Mouse (Mus musculus) urinary bladder, adult 18-20 months (tissue): ENCODE measurements around the gene Nfil3.

Experiments
- DNase-seq, 2 experiments: peaks; one replicate each; pipeline ENCODE4 v3.0.0; 2022; ENCODE audit warnings: low spot score in 2 of 2, mixed read lengths in 2 of 2

The Nfil3 gene

GRCm38 (mm10) chr13:52982703-52983102 is 1.8 kb upstream of the Nfil3 start:
- peak; percentile 73 to 83 for DNase-seq

- peak; percentile 29 to 73 for DNase-seq
Measured at GRCm38 (mm10) chr13:52981441-52982281, 788 bp upstream of the Nfil3 start.

GRCm38 (mm10) chr13:52980211-52980950 is 492 bp downstream of the Nfil3 start:
- DNase-seq, result peak; percentile 62 to 84

- no peak for DNase-seq
Measured at GRCm38 (mm10) chr13:52979331-52980051, 1.4 kb downstream of the Nfil3 start.

- DNase-seq, result peak; percentile 22 to 45
Measured at GRCm38 (mm10) chr13:52978321-52978981, 2.4 kb downstream of the Nfil3 start.

- DNase-seq, result no peak
Measured at GRCm38 (mm10) chr13:52977757-52978156, 3.1 kb downstream of the Nfil3 start.

GRCm38 (mm10) chr13:52977221-52977609 is 3.7 kb downstream of the Nfil3 start:
- DNase-seq, result no peak

GRCm38 (mm10) chr13:52976510-52977220 is 4.2 kb downstream of the Nfil3 start:
- peak in 1 of 2 experiments; percentile 49 for DNase-seq

GRCm38 (mm10) chr13:52976130-52976509 is 4.8 kb downstream of the Nfil3 start:
- no peak for DNase-seq

- DNase-seq, result no peak
Measured at GRCm38 (mm10) chr13:52974676-52975075, 6.2 kb downstream of the Nfil3 start.

GRCm38 (mm10) chr13:52973427-52973826 is 7.4 kb downstream of the Nfil3 start:
- DNase-seq, result no peak

- DNase-seq, result no peak
Measured at GRCm38 (mm10) chr13:52972626-52973025, 8.2 kb downstream of the Nfil3 start.

- DNase-seq, result no peak
Measured at GRCm38 (mm10) chr13:52970876-52971275, 10.0 kb downstream of the Nfil3 start.

GRCm38 (mm10) chr13:52962922-52963321 is 18.0 kb downstream of the Nfil3 start:
- no peak for DNase-seq

- DNase-seq, result no peak
Measured at GRCm38 (mm10) chr13:52962361-52962760, 18.5 kb downstream of the Nfil3 start.

GRCm38 (mm10) chr13:52953779-52954553 is 26.9 kb downstream of the Nfil3 start:
- no peak for DNase-seq

GRCm38 (mm10) chr13:52949211-52949610 is 31.7 kb downstream of the Nfil3 start:
- no peak for DNase-seq

GRCm38 (mm10) chr13:52947545-52947944 is 33.3 kb downstream of the Nfil3 start:
- no peak for DNase-seq

- no peak for DNase-seq
Measured at GRCm38 (mm10) chr13:52945769-52946168, 35.1 kb downstream of the Nfil3 start.

- DNase-seq, result no peak
Measured at GRCm38 (mm10) chr13:52944116-52944515, 36.8 kb downstream of the Nfil3 start.
